Mouse (Mus musculus) kidney, adult 2 months (tissue): ENCODE measurements around the gene Nr6a1. TPM values are rescaled to one million over a fixed set of nuclear protein-coding genes. Genes with fewer than 3 reads are reported as not detected.

Experiments used
- DNase-seq: peaks from one replicate; pipeline ENCODE4 v3.0.0; 2021
- H3K27ac ChIP-seq: fragments of 200-500 bp; 2 replicates; pipeline ENCODE4 v1.5.1; 2012; ENCODE audit warnings: low read depth, low read length, control low read depth, inconsistent platforms; ENCODE audit not compliant: insufficient read depth
- H3K27me3 ChIP-seq: fragments of 200-500 bp; replicated peaks from 2 replicates; pipeline ENCODE4 v1.6.1; 2012; ENCODE audit warnings: mild to moderate bottlenecking, moderate library complexity, low read length, inconsistent platforms; ENCODE audit not compliant: control insufficient read depth, insufficient read depth
- H3K36me3 ChIP-seq: fragments of 200-500 bp; 2 replicates; pipeline ENCODE4 v1.6.1; 2012; ENCODE audit warnings: mild to moderate bottlenecking, moderate library complexity, low read length, inconsistent platforms; ENCODE audit not compliant: control insufficient read depth, insufficient read depth
- H3K4me1 ChIP-seq: fragments of 200-500 bp; 2 replicates; pipeline ENCODE4 v1.6.1; 2011; ENCODE audit warnings: low read length; ENCODE audit not compliant: control insufficient read depth, insufficient read depth
- H3K4me3 ChIP-seq: fragments of 200-500 bp; 2 replicates; pipeline ENCODE4 v1.5.1; 2011; ENCODE audit warnings: mild to moderate bottlenecking, low read depth, low read length, control low read depth; ENCODE audit not compliant: insufficient read depth
- CTCF ChIP-seq: fragments of 200-500 bp; conservative IDR thresholded peaks from 2 replicates; pipeline ENCODE4 v1.5.1; 2011; ENCODE audit warnings: low read depth, mild to moderate bottlenecking, control low read depth, low read length, moderate library complexity, mixed read lengths; ENCODE audit not compliant: insufficient read depth, insufficient read length
- POLR2A ChIP-seq: fragments of 200-500 bp; IDR thresholded peaks from one replicate; pipeline ENCODE4 v1.6.1; 2011; ENCODE audit warnings: low read depth, low read length, control low read depth
- WGBS: fragments of 180-500 bp; shearing (Covaris S2); methylation state at CpG from one replicate; pipeline ENCODE4 v1.1.7; 2018; 5-methylcytosine and 5-hydroxymethylcytosine counted together
- polyA plus RNA-seq: library from polyadenylated mRNA; depleted of rRNA; stranded (reverse); fragments of >200 nt; gene quantifications from 2 replicates; pipeline ENCODE4 v1.2.3, GENCODE M21; 2012

Nr6a1 gene
- polyA plus RNA-seq, 1 experiment, result 2.6 TPM

DNA sequence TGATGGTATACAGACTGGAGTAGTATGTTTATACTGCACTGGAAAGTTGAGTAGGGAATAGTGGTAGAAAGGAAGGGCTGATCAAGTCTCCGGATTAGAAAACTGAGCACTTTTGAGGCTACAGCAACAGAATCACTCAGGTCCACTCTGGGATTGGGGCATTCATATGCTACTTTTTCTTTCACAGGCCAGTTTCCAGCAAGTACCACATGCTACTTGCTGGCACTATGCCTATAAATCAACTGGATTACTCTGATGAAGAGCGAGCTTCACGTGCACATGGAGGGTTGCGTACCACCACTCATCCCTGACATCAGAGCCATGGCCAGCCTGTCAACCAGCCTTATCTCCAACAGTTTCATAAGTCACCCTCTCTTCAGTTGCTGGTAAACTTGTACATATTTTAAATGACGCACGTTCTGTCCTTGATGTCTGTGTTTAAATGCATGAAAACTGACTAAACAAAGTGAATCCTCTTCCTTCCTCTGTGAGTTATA is 197.1 kb downstream of the Nr6a1 start:
- WGBS, result 90% methylated on average over 6 of the region's 6 CpGs
- H3K27ac ChIP-seq, result no peak overlapping the region
- no peak overlapping the region for H3K4me3 ChIP-seq
- peaks cover 3% of the 10 kb centered on the region for H3K36me3 ChIP-seq
- H3K4me1 ChIP-seq, result no peaks in the 10 kb centered on the region
- DNase-seq, result no peak
- TF ChIP-seq CTCF (no peak), POLR2A (no peak)
- no peaks in the 10 kb centered on the region; the same call in 1 of the 2 replicates for H3K27me3 ChIP-seq

DNA sequence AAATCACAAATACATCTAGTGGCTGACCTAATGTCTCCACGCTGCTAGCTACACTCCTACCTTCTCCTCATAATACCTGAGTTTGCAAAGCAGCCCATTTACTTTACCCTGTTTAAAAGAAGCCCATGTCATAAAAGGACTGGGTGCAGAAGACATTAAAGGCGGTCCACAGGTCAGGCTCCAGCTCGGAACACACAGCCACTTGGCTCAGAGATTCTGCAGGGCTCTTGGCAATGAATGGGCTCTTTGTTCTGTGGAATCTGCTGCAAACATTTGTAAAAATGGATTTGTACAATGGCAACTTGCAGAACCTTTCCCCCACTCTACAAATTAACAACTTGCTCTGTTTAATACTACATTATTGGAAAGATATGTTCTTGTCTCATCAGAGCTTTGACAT is 202.1 kb downstream of the Nr6a1 start:
- H3K36me3 ChIP-seq, result peaks cover 3% of the 10 kb centered on the region
- no peak for DNase-seq
- 82% methylated on average over 3 of the region's 3 CpGs for WGBS

DNA sequence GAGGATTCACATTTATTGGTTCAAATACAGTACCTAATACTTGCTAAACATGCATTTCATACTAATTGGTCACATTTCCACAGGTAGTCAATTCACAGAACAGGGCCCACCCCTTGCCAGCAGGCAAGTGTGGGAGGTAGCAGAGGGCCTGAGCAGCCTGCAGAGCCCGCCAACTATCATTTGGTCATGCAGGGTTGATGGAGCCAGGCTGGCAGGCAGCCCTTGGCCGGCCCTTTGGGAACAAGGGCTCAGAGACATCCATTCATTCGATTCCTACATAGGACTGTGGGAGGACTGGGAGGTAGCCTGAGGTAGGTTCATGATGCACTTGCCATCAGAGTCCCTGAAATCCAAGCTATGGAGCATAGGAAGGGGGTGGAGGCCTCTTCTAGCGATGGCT is 204.1 kb downstream of the Nr6a1 start:
- H3K36me3 ChIP-seq, result no peaks in the 10 kb centered on the region
- no peak overlapping the region for H3K4me3 ChIP-seq
- no peak for DNase-seq
- no peak overlapping the region for H3K27ac ChIP-seq
- no peaks in the 10 kb centered on the region for H3K4me1 ChIP-seq
- WGBS, result 90% methylated on average over 4 of the region's 4 CpGs
- no peak for TF ChIP-seq POLR2A
- no peak for TF ChIP-seq CTCF
- H3K27me3 ChIP-seq, result no peaks in the 10 kb centered on the region; the same call in 1 of the 2 replicates

More for the DNA sequence above, 202.1 kb downstream of the Nr6a1 start:
- TF ChIP-seq CTCF (no peak), POLR2A (no peak)
- no peak overlapping the region for H3K4me3 ChIP-seq
- no peaks in the 10 kb centered on the region; the same call in 1 of the 2 replicates for H3K27me3 ChIP-seq
- no peaks in the 10 kb centered on the region for H3K4me1 ChIP-seq
- H3K27ac ChIP-seq, result no peak overlapping the region

DNA sequence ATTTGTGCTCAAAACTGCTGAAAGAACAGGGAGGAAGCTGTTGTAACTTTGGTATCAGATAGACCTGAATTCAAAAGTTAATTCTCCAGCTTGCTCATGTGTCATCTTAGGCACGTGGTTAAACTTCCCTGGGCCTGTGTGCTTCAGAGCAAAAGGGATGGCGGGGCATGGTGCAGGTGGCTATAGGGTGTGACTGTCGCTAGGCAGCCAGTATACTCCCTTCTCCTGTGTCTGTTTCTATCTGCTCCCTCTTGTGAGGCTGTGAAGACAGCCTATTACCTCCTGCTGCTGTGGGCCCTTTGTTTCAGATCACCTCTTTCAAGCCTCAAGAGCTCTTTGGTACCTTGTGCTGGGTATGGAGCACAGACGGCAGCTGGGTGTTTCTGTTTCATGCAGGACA is 205.4 kb downstream of the Nr6a1 start:
- no peak for DNase-seq
- Histone ChIP-seq H3K4me1 (no peaks in the 10 kb centered on the region), H3K36me3 (no peaks in the 10 kb centered on the region), H3K4me3 (no peak overlapping the region), H3K27ac (no peak overlapping the region), H3K27me3 (no peaks in the 10 kb centered on the region; the same call in 1 of the 2 replicates)
- no peak for TF ChIP-seq CTCF
- 62% methylated on average over 4 of the region's 4 CpGs for WGBS

DNA sequence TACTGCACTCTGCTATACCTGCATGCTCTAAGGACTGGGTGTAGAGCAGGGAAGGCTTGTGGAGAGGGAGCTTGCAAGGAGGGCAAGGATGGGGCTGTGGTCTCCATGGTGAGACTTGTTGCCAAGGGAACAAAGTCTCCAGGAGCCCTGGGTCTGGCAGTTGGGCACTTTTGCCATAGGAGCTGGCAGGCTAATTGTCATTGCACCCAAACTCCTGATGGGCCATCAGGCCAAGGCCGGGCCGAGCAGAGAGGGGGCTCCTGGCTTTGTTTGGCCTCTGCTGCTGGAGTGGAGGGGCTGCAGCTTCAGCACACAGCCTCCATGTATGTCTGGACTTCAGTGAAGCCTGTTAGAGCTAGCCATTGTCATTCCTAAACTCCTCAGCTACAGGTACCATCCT is 206.8 kb downstream of the Nr6a1 start:
- WGBS, result 79% methylated on average over 2 of the region's 2 CpGs
- Histone ChIP-seq H3K27me3 (no peaks in the 10 kb centered on the region), H3K27ac (no peak overlapping the region), H3K4me3 (no peak overlapping the region), H3K4me1 (no peaks in the 10 kb centered on the region), H3K36me3 (no peaks in the 10 kb centered on the region)
- no peak for TF ChIP-seq POLR2A
- no peak for TF ChIP-seq CTCF
- DNase-seq, result no peak

DNA sequence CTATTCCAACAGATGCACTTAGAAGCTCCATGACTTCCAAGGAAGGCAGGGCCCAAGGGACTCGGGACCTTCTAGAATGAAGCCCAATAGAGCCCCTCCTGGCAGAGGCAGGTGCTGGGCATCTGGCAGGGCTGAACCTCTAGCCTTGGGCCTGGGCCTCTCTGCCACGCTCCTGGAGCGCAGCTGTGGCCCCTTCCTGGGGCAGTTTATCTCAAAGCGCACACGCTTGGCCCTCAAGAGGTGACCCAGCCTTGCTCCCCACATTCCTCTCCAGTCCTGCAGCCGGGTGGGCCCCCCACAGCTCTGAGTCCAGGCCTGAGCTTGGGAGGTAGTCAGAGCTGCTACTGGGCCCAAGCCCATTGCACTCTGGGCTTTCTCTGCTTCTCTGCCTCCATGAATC is 208.1 kb downstream of the Nr6a1 start:
- Histone ChIP-seq H3K27me3 (no peaks in the 10 kb centered on the region), H3K4me1 (no peaks in the 10 kb centered on the region), H3K36me3 (no peaks in the 10 kb centered on the region), H3K4me3 (no peak overlapping the region), H3K27ac (no peak overlapping the region)
- no peak for DNase-seq
- TF ChIP-seq POLR2A (no peak), CTCF (no peak)
- WGBS, result 83% methylated on average over 6 of the region's 6 CpGs

DNA sequence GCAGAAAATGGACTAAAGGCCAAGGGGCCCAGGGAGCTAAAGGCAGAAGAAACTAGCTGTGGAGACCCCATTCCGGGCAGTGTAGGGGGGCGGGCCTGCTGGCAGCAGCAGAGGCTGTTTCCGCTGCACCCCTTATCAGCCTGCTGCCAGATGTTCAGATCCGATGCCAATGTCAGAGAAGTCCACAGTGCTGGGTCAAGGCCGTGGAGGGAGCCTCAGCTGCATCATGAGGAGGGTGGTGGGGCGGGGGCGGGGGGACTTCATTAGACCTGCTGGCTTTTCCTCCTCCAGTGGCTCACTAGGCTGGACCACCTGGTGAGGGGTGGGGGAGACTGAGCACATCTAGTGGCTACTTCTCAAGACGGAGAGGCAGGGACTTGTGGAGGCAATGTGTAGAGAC is 208.8 kb downstream of the Nr6a1 start:
- no peak for TF ChIP-seq CTCF
- no peaks in the 10 kb centered on the region for H3K27me3 ChIP-seq
- no peaks in the 10 kb centered on the region for H3K4me1 ChIP-seq
- no peaks in the 10 kb centered on the region for H3K36me3 ChIP-seq
- DNase-seq, result no peak
- WGBS, result 75% methylated on average over 8 of the region's 8 CpGs
- no peak overlapping the region for H3K27ac ChIP-seq
- H3K4me3 ChIP-seq, result no peak overlapping the region

DNA sequence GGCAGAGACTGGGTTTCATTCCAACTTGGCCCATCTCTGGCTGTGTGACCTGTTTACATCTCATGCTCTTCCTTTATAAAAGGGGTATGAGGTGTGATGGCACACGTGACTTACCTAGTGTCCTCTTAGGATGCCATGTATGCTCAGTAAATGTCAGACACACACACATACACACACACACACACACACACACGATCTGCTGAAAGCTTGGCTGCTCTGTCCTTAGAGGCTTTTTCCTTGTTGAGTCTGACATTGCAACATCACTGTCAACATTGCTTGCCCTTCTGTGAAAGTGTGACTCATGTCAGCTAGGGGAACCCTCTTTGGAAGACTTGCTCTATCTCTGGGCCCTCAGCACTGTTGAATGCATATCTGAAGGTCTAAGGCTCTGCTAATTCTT is 210.1 kb downstream of the Nr6a1 start:
- Histone ChIP-seq H3K4me1 (no peaks in the 10 kb centered on the region), H3K27ac (no peak overlapping the region), H3K4me3 (no peak overlapping the region), H3K36me3 (no peaks in the 10 kb centered on the region), H3K27me3 (no peaks in the 10 kb centered on the region)
- no peak for TF ChIP-seq CTCF
- no peak for TF ChIP-seq POLR2A
- DNase-seq, result no peak
- 89% methylated on average over 2 of the region's 2 CpGs for WGBS
